Mouse (Mus musculus): ENCODE results near the gene Wdr70. TPM values are rescaled to one million over a fixed set of nuclear protein-coding genes. Genes with fewer than 3 reads are reported as not detected.

Gene Wdr70
- polyA plus RNA-seq, 1 experiment from 2014 or later: 31.0 TPM

- no peak overlapping the region for H3K4me3 ChIP-seq
Observed at GRCm38 (mm10) chr15:7878861-7879260, 220.1 kb downstream of the Wdr70 start.

GRCm38 (mm10) chr15:7877560-7878467 is 221.2 kb downstream of the Wdr70 start:
- H3K4me2 ChIP-seq: no peak overlapping the region
- H3K4me3 ChIP-seq: no peak overlapping the region
- no peak for ATAC-seq
- no peaks in the 10 kb centered on the region for H3K9me3 ChIP-seq (replicated peaks)
- H3K9ac ChIP-seq: no peak overlapping the region
- no peaks in the 10 kb centered on the region for H3K27me3 ChIP-seq (replicated peaks)
- no peak overlapping the region for H3K27ac ChIP-seq
- peaks cover 11% of the 10 kb centered on the region for H3K36me3 ChIP-seq
- WGBS (ENCODE audit: insufficient replicate concordance): 83% methylated on average over 22 of the region's 22 CpGs
- H3K4me1 ChIP-seq: no peaks in the 10 kb centered on the region

More at GRCm38 (mm10) chr15:7878861-7879260, 220.1 kb downstream of the Wdr70 start:
- 79% methylated on average over 10 of the region's 10 CpGs for WGBS (ENCODE audit: insufficient replicate concordance)
- no peak for ATAC-seq
- no peaks in the 10 kb centered on the region for H3K27me3 ChIP-seq (replicated peaks)
- no peaks in the 10 kb centered on the region for H3K4me1 ChIP-seq
- H3K27ac ChIP-seq: no peak overlapping the region
- no peaks in the 10 kb centered on the region for H3K9me3 ChIP-seq (replicated peaks)
- H3K36me3 ChIP-seq: peaks cover 15% of the 10 kb centered on the region
- H3K4me2 ChIP-seq: no peak overlapping the region
- no peak overlapping the region for H3K9ac ChIP-seq

GRCm38 (mm10) chr15:7875879-7876278 is 223.1 kb downstream of the Wdr70 start:
- H3K4me3 ChIP-seq: no peak overlapping the region
- H3K27ac ChIP-seq: no peak overlapping the region
- no peaks in the 10 kb centered on the region for H3K36me3 ChIP-seq
- H3K4me1 ChIP-seq: no peaks in the 10 kb centered on the region
- no peaks in the 10 kb centered on the region for H3K9me3 ChIP-seq (replicated peaks)
- no peak overlapping the region for H3K9ac ChIP-seq
- no peaks in the 10 kb centered on the region for H3K27me3 ChIP-seq (replicated peaks)
- no peak overlapping the region for H3K4me2 ChIP-seq
- WGBS (ENCODE audit: insufficient replicate concordance): 61% methylated on average over 6 of the region's 6 CpGs
- ATAC-seq: no peak

GRCm38 (mm10) chr15:7872473-7872872 is 226.5 kb downstream of the Wdr70 start:
- Histone ChIP-seq H3K4me2 (no peak overlapping the region), H3K27me3 (replicated peaks) (no peaks in the 10 kb centered on the region), H3K9ac (no peak overlapping the region), H3K36me3 (no peaks in the 10 kb centered on the region), H3K9me3 (replicated peaks) (no peaks in the 10 kb centered on the region), H3K27ac (no peak overlapping the region), H3K4me3 (no peak overlapping the region), H3K4me1 (no peaks in the 10 kb centered on the region)
- WGBS (ENCODE audit: insufficient replicate concordance): 69% methylated on average over 5 of the region's 5 CpGs
- ATAC-seq: no peak

GRCm38 (mm10) chr15:7865305-7865704 is 233.7 kb downstream of the Wdr70 start:
- H3K4me2 ChIP-seq: no peak overlapping the region
- H3K9me3 ChIP-seq (replicated peaks): no peaks in the 10 kb centered on the region
- WGBS (ENCODE audit: insufficient replicate concordance): 74% methylated on average over 3 of the region's 3 CpGs
- no peak overlapping the region for H3K27ac ChIP-seq
- H3K9ac ChIP-seq: no peak overlapping the region
- no peaks in the 10 kb centered on the region for H3K36me3 ChIP-seq
- no peaks in the 10 kb centered on the region for H3K4me1 ChIP-seq
- ATAC-seq: no peak
- H3K27me3 ChIP-seq (replicated peaks): no peaks in the 10 kb centered on the region
- no peak overlapping the region for H3K4me3 ChIP-seq

GRCm38 (mm10) chr15:7863328-7863727 is 235.7 kb downstream of the Wdr70 start:
- no peaks in the 10 kb centered on the region for H3K4me1 ChIP-seq
- ATAC-seq: no peak
- H3K36me3 ChIP-seq: no peaks in the 10 kb centered on the region
- no peaks in the 10 kb centered on the region for H3K9me3 ChIP-seq (replicated peaks)
- no peak overlapping the region for H3K4me2 ChIP-seq
- no peaks in the 10 kb centered on the region for H3K27me3 ChIP-seq (replicated peaks)
- 62% methylated on average over 5 of the region's 5 CpGs for WGBS (ENCODE audit: insufficient replicate concordance)
- H3K4me3 ChIP-seq: no peak overlapping the region
- H3K9ac ChIP-seq: no peak overlapping the region
- H3K27ac ChIP-seq: no peak overlapping the region

GRCm38 (mm10) chr15:7862890-7863289 is 236.1 kb downstream of the Wdr70 start:
- Histone ChIP-seq H3K27me3 (replicated peaks) (no peaks in the 10 kb centered on the region), H3K9me3 (replicated peaks) (no peaks in the 10 kb centered on the region), H3K36me3 (no peaks in the 10 kb centered on the region), H3K4me3 (no peak overlapping the region), H3K9ac (no peak overlapping the region), H3K4me2 (no peak overlapping the region), H3K27ac (no peak overlapping the region), H3K4me1 (no peaks in the 10 kb centered on the region)
- WGBS (ENCODE audit: insufficient replicate concordance): 69% methylated on average over 5 of the region's 5 CpGs
- no peak for ATAC-seq

GRCm38 (mm10) chr15:7858841-7859240 is 240.2 kb downstream of the Wdr70 start:
- 55% methylated on average over 5 of the region's 5 CpGs for WGBS (ENCODE audit: insufficient replicate concordance)
- Histone ChIP-seq H3K4me3 (no peak overlapping the region), H3K4me1 (no peaks in the 10 kb centered on the region), H3K4me2 (no peak overlapping the region), H3K27ac (no peak overlapping the region), H3K36me3 (no peaks in the 10 kb centered on the region), H3K9ac (no peak overlapping the region), H3K27me3 (replicated peaks) (no peaks in the 10 kb centered on the region), H3K9me3 (replicated peaks) (no peaks in the 10 kb centered on the region)
- no peak for ATAC-seq

GRCm38 (mm10) chr15:7857418-7857817 is 241.6 kb downstream of the Wdr70 start:
- ATAC-seq: no peak
- Histone ChIP-seq H3K4me3 (no peak overlapping the region), H3K4me1 (no peaks in the 10 kb centered on the region), H3K27ac (no peak overlapping the region), H3K36me3 (no peaks in the 10 kb centered on the region), H3K27me3 (replicated peaks) (no peaks in the 10 kb centered on the region), H3K4me2 (no peak overlapping the region), H3K9me3 (replicated peaks) (no peaks in the 10 kb centered on the region), H3K9ac (no peak overlapping the region)
- WGBS (ENCODE audit: insufficient replicate concordance): 75% methylated on average over 13 of the region's 13 CpGs

- no peak for ATAC-seq
- Histone ChIP-seq H3K9me3 (replicated peaks) (no peaks in the 10 kb centered on the region), H3K4me1 (no peaks in the 10 kb centered on the region), H3K27me3 (replicated peaks) (no peaks in the 10 kb centered on the region), H3K36me3 (no peaks in the 10 kb centered on the region), H3K27ac (no peak overlapping the region), H3K9ac (no peak overlapping the region), H3K4me3 (no peak overlapping the region), H3K4me2 (no peak overlapping the region)
- 60% methylated on average over 4 of the region's 4 CpGs for WGBS (ENCODE audit: insufficient replicate concordance)
Observed at GRCm38 (mm10) chr15:7842398-7842797, 256.6 kb downstream of the Wdr70 start.

GRCm38 (mm10) chr15:7841664-7842063 is 257.3 kb downstream of the Wdr70 start:
- Histone ChIP-seq H3K4me3 (no peak overlapping the region), H3K27me3 (replicated peaks) (no peaks in the 10 kb centered on the region), H3K4me1 (no peaks in the 10 kb centered on the region), H3K9me3 (replicated peaks) (no peaks in the 10 kb centered on the region), H3K27ac (no peak overlapping the region), H3K4me2 (no peak overlapping the region), H3K9ac (no peak overlapping the region), H3K36me3 (no peaks in the 10 kb centered on the region)
- WGBS (ENCODE audit: insufficient replicate concordance): 56% methylated on average over 1 of the region's 1 CpGs
- no peak for ATAC-seq

GRCm38 (mm10) chr15:7838921-7839309 is 260.1 kb downstream of the Wdr70 start:
- ATAC-seq: no peak
- Histone ChIP-seq H3K27me3 (replicated peaks) (no peaks in the 10 kb centered on the region), H3K9me3 (replicated peaks) (no peaks in the 10 kb centered on the region), H3K4me3 (no peak overlapping the region), H3K4me2 (no peak overlapping the region), H3K27ac (no peak overlapping the region), H3K36me3 (no peaks in the 10 kb centered on the region), H3K9ac (no peak overlapping the region), H3K4me1 (no peaks in the 10 kb centered on the region)
- WGBS (ENCODE audit: insufficient replicate concordance): 66% methylated on average over 7 of the region's 7 CpGs

Measured in liver, embryonic 12.5 days (tissue).